Mouse (Mus musculus): ENCODE data around the gene Eps8l2. TPM values are rescaled to one million over a fixed set of nuclear protein-coding genes. Genes with fewer than 3 reads are reported as not detected.

Gene Eps8l2
- polyA plus RNA-seq, 1 experiment, result 528 TPM

DNA sequence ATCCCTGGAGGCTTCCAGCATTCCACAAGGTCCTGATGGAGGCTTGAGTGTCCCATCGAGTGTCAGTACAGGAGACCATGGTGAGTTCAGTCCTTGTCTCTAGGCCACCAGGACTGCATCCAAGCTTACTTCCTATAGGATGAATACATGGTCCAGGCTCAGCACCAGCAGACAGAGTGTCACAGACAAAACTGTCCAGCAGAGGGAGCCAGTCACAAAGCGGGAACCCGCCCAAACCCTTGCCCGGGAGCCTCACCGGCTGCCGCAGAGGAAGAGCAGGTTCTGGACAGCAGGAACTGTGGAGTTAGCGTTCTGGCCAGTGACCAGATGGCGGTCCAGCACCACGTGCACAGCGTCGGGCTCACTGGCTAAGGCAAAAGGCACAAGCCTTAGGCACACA, 70.2 kb downstream of the Eps8l2 start:
- Histone ChIP-seq H3K27me3 (ENCODE audit: control insufficient read depth, insufficient read depth, low read length) (no peaks in the 10 kb centered on the region), H3K27ac (ENCODE audit: insufficient read depth, low read depth, low read length) (no peak overlapping the region), H3K4me1 (ENCODE audit: control insufficient read depth, insufficient read depth, insufficient read length, low read length) (peaks cover 4% of the 10 kb centered on the region), H3K4me3 (ENCODE audit: low read depth, low read length) (no peak overlapping the region), H3K36me3 (ENCODE audit: control insufficient read depth, insufficient read depth, low read length) (peaks cover 7% of the 10 kb centered on the region)
- WGBS, result 7% methylated on average over 11 of the region's 11 CpGs
- TF ChIP-seq CTCF (IDR thresholded peaks at IDR 0.05; ENCODE audit: extremely low read depth, insufficient read length, insufficient replicate concordance, low read depth, low read length) (peak; percentile 91), POLR2A (IDR thresholded peaks at IDR 0.05; ENCODE audit: low read depth, low read length) (no peak)

GRCm38 (mm10) chr7:141410631-141411030, 72.0 kb downstream of the Eps8l2 start:
- peaks cover 5% of the 10 kb centered on the region for H3K4me1 ChIP-seq (ENCODE audit: control insufficient read depth, insufficient read depth, insufficient read length, low read length)
- no peaks in the 10 kb centered on the region for H3K27me3 ChIP-seq (ENCODE audit: control insufficient read depth, insufficient read depth, low read length)
- no peak overlapping the region for H3K27ac ChIP-seq (ENCODE audit: insufficient read depth, low read depth, low read length)
- H3K4me3 ChIP-seq (ENCODE audit: low read depth, low read length), result no peak overlapping the region
- 87% methylated on average over 8 of the region's 8 CpGs for WGBS
- peaks cover 7% of the 10 kb centered on the region for H3K36me3 ChIP-seq (ENCODE audit: control insufficient read depth, insufficient read depth, low read length)
- TF ChIP-seq CTCF (IDR thresholded peaks at IDR 0.05; ENCODE audit: extremely low read depth, insufficient read length, insufficient replicate concordance, low read depth, low read length), result no peak
- TF ChIP-seq POLR2A (IDR thresholded peaks at IDR 0.05; ENCODE audit: low read depth, low read length), result no peak

DNA sequence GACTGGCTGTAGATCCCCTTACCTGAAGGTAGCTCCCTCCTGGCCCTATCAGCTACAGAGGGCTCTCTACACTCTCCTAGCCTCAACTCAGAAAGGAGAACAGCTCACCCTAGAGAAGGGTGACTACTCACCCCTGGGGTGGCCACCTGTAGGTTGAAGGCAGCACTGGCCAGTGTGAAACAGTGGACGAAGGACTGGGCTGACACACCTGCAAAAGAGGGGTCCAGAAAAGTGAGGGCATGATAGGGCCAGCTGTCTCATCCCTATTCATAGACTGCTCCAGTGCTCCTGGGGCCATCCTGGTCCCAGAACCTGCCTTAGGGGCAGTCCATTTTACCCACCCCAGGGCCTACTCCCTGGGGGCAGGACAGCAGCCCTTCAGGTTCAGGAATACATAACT, 73.0 kb downstream of the Eps8l2 start:
- no peak overlapping the region for H3K4me3 ChIP-seq (ENCODE audit: low read depth, low read length)
- peaks cover 11% of the 10 kb centered on the region for H3K4me1 ChIP-seq (ENCODE audit: control insufficient read depth, insufficient read depth, insufficient read length, low read length)
- H3K27me3 ChIP-seq (ENCODE audit: control insufficient read depth, insufficient read depth, low read length), result no peaks in the 10 kb centered on the region
- no peak for TF ChIP-seq POLR2A (IDR thresholded peaks at IDR 0.05; ENCODE audit: low read depth, low read length)
- TF ChIP-seq CTCF (IDR thresholded peaks at IDR 0.05; ENCODE audit: extremely low read depth, insufficient read length, insufficient replicate concordance, low read depth, low read length), result no peak
- H3K27ac ChIP-seq (ENCODE audit: insufficient read depth, low read depth, low read length), result no peak overlapping the region
- 100% methylated on average over 1 of the region's 1 CpGs for WGBS
- H3K36me3 ChIP-seq (ENCODE audit: control insufficient read depth, insufficient read depth, low read length), result peaks cover 7% of the 10 kb centered on the region

Other genes with a start within 250 kb of the Eps8l2 start
- 19.8 and 38.3 TPM in 2 replicates for gene Sigirr, start 238.3 kb upstream of the Eps8l2 start, polyA plus RNA-seq (2012; rRNA removed)
- gene Ano9, start 221.1 kb upstream of the Eps8l2 start, polyA plus RNA-seq (2012; rRNA removed), result 38.2 and 74.3 TPM in 2 replicates
- gene Ptdss2, start 216.5 kb upstream of the Eps8l2 start, polyA plus RNA-seq (2012; rRNA removed), result 17.5 and 26.3 TPM in 2 replicates
- 113 and 162 TPM in 2 replicates for gene Rnh1, start 166.0 kb upstream of the Eps8l2 start, polyA plus RNA-seq (2012; rRNA removed)
- 49.1 and 67.1 TPM in 2 replicates for gene Hras, start 144.9 kb upstream of the Eps8l2 start, polyA plus RNA-seq (2012; rRNA removed)
- gene Lrrc56, start 144.7 kb upstream of the Eps8l2 start, polyA plus RNA-seq (2012; rRNA removed), result 4.0 and 7.4 TPM in 2 replicates
- 4.9 and 8.1 TPM in 2 replicates for gene Lmntd2, start 124.8 kb upstream of the Eps8l2 start, polyA plus RNA-seq (2012; rRNA removed)
- gene Rassf7, start 123.0 kb upstream of the Eps8l2 start, polyA plus RNA-seq (2012; rRNA removed), result 115 and 258 TPM in 2 replicates
- 21.3 and 34.2 TPM in 2 replicates for gene Phrf1, start 110.1 kb upstream of the Eps8l2 start, polyA plus RNA-seq (2012; rRNA removed)
- 91.6 and 484 TPM in 2 replicates for gene Irf7, start 72.4 kb upstream of the Eps8l2 start, polyA plus RNA-seq (2012; rRNA removed)
- 536 and 1,345 TPM in 2 replicates for gene Cdhr5, start 62.1 kb upstream of the Eps8l2 start, polyA plus RNA-seq (2012; rRNA removed)
- 337 and 777 TPM in 2 replicates for gene Sct, start 59.7 kb upstream of the Eps8l2 start, polyA plus RNA-seq (2012; rRNA removed)
- 0.04 and 0.30 TPM in 2 replicates for gene Drd4, start 46.9 kb upstream of the Eps8l2 start, polyA plus RNA-seq (2012; rRNA removed)
- gene Deaf1, start 11.2 kb upstream of the Eps8l2 start, polyA plus RNA-seq (2012; rRNA removed), result 14.7 and 26.0 TPM in 2 replicates
- 11.1 and 23.7 TPM in 2 replicates for gene Tmem80, start 11.1 kb upstream of the Eps8l2 start, polyA plus RNA-seq (2012; rRNA removed)
- 191 and 473 TPM in 2 replicates for gene Taldo1, start 53.3 kb downstream of the Eps8l2 start, polyA plus RNA-seq (2012; rRNA removed)
- gene Gatd1, start 75.3 kb downstream of the Eps8l2 start, polyA plus RNA-seq (2012; rRNA removed), result 23.8 and 48.4 TPM in 2 replicates
- gene Cend1, start 90.6 kb downstream of the Eps8l2 start, polyA plus RNA-seq (2012; rRNA removed), result 0.84 and 1.0 TPM in 2 replicates
- gene Slc25a22, start 99.0 kb downstream of the Eps8l2 start, polyA plus RNA-seq (2012; rRNA removed), result 104 and 488 TPM in 2 replicates
- gene Pidd1, start 105.1 kb downstream of the Eps8l2 start, polyA plus RNA-seq (2012; rRNA removed), result 5.8 and 13.9 TPM in 2 replicates
- 287 and 441 TPM in 2 replicates for gene Rplp2, start 108.5 kb downstream of the Eps8l2 start, polyA plus RNA-seq (2012; rRNA removed)
- 86.0 and 319 TPM in 2 replicates for gene Pnpla2, start 116.3 kb downstream of the Eps8l2 start, polyA plus RNA-seq (2012; rRNA removed)
- gene Cracr2b, start 122.2 kb downstream of the Eps8l2 start, polyA plus RNA-seq (2012; rRNA removed), result 32.6 and 57.1 TPM in 2 replicates
- gene Cd151, start 128.5 kb downstream of the Eps8l2 start, polyA plus RNA-seq (2012; rRNA removed), result 209 and 414 TPM in 2 replicates
- gene Polr2l, start 136.3 kb downstream of the Eps8l2 start, polyA plus RNA-seq (2012; rRNA removed), result 29.9 and 30.2 TPM in 2 replicates
- 15.7 and 16.1 TPM in 2 replicates for gene Tspan4, start 136.4 kb downstream of the Eps8l2 start, polyA plus RNA-seq (2012; rRNA removed)
- gene Chid1, start 201.0 kb downstream of the Eps8l2 start, polyA plus RNA-seq (2012; rRNA removed), result 21.5 and 30.7 TPM in 2 replicates
- gene Ap2a2, start 223.3 kb downstream of the Eps8l2 start, polyA plus RNA-seq (2012; rRNA removed), result 49.6 and 109 TPM in 2 replicates

Data from small intestine, adult 2 months (tissue).